Mouse (Mus musculus): ENCODE data around the gene Slc25a28.

The Slc25a28 gene

GRCm38 (mm10) chr19:43674730-43675524 lies at the start of gene Slc25a28:
Gene Slc25a28, minus strand, starts transcription at chr19:43674881.
- peak; percentile 98 for DNase-seq

DNA sequence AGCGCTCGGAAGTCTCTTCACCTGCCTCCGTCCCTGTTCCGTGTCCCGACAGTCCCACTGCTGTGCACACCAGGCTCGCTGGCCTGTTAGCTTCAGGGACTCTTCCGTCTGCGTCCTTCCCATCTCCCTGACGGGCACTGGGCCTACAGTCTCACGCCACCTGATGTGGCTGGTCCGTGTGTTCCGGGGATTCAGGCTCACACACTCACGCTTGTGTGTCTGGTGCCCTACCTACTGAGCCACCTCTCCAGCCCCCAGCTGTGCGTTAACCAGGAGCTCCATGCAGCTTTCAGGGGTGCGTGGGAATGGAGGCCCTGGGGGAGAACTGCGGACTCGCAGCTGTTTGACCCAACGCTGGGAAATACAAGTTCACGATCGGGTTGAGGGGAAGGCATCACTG lies 49.5 kb upstream of the Slc25a28 start:
- no peak for DNase-seq

GRCm38 (mm10) chr19:43723501-43723900 lies 48.8 kb upstream of the Slc25a28 start:
- no peak for DNase-seq

GRCm38 (mm10) chr19:43722891-43723290 lies 48.2 kb upstream of the Slc25a28 start:
- DNase-seq = no peak

- DNase-seq = no peak
Measured at GRCm38 (mm10) chr19:43720061-43720460, 45.4 kb upstream of the Slc25a28 start.

DNA sequence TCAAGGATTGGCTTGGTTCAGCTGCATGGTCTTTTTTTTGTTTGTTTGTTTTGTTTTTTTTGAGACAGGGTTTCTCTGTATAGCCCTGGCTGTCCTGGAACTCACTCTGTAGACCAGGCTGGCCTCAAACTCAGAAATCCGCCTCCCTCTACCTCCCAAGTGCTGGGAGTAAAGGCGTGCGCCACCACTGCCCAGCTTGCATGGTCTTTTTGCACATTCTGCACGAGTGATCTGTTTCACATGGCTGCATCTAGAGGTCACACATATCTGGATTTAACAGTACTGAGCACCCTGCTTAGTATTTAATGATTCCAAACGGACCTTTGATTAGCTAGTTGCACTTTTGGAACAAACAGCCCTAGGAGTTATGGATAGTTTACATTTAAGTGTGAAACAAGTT lies 37.3 kb upstream of the Slc25a28 start:
- DNase-seq = no peak

DNA sequence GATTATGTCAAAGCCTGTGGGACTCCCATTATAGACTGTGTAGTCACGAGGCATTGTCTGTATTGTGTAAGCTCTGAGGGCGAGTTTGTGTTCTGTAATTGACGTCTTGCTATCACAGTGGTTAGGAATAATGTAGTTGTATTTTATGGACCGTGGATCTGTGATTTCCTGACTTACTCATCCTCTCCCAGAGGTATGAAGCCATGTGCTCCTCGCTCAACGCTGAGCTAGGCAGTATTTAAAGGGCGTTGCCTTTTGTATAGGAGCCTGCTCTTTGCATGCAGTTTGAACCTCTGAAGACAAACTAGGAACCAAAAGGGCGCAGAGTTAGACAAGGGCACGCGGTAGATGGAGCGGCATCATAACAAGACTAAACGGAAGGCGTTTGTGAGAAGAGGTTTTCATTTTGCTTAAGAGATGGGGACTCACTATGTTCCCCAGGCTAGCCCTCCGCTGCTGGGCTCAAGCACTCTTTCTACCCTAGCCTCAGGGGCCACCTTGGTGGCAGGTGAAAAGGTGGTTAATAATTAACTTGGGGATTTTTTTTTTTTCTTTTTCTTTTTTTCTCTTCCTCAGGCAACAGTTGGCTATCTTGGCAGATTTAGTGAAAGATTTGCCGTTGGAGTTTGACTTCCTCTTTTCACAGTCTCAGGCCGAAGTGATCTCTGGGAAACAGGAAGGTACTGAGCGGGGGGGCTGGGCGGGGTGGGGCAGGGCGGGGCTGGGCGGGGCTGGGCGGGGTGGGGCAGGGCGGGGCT lies 36.7 kb upstream of the Slc25a28 start:
- DNase-seq = no peak

- DNase-seq = no peak
Measured at GRCm38 (mm10) chr19:43709317-43709716, 34.6 kb upstream of the Slc25a28 start.

- no peak for DNase-seq
Measured at GRCm38 (mm10) chr19:43708206-43708605, 33.5 kb upstream of the Slc25a28 start.

GRCm38 (mm10) chr19:43704787-43705497 lies 30.3 kb upstream of the Slc25a28 start:
- DNase-seq = no peak

DNA sequence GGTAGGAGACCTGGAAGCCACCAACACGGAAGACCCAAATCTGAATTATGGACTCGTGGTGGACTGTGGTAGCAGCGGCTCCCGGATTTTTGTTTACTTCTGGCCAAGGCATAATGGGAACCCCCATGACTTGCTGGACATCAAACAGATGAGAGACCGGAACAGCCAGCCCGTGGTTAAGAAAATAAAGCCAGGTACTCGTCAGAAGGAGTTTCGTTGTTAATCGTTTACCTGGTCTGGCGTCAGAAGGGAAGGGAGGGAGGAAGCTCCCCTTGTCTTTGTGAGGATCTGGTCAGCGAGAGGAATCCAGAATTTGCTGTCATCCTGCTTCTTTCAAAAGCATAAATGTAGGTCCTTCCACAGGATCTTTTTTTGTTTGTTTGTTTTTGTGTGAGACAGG lies 29.5 kb upstream of the Slc25a28 start:
- no peak for DNase-seq

GRCm38 (mm10) chr19:43699763-43700155 lies 25.1 kb upstream of the Slc25a28 start:
- DNase-seq = no peak

DNA sequence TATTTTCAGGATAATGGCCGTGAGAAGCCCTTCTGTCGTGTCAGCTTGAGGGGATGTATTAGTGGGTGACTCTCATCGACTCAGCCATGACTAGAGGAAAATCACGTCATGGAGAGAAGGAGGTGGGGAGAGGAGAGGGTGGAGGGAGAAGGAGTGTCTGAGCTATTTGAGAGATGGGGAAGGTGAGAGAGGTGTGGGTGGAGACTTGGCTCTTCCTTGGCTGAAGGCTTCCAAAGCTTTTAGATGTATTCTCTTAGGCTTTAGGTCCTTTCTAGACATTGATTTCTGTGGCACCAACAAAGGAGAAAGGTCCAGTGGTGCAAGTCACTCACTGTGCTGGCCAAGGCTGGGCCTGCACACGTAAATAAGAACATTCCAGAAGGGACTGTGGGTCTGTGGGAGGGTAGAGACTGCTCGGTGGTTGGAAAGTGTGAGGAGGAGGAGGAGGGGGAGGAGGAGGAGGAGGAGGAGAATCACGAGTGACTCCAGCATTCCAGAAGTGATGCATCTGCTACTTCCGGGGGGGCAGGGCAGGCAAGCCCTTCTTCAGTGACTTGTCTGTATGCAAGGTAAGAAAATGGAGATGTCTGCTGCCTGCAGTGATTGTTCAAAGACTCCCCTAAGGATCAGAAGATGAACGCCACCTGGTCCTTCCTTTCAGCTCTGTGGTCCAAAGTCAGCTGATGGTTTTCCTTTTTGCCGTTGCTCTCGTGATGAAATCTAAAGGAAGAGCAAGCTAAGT lies 24.5 kb upstream of the Slc25a28 start:
- no peak for DNase-seq

- no peak for DNase-seq
Measured at GRCm38 (mm10) chr19:43697666-43698370, 23.1 kb upstream of the Slc25a28 start.

DNA sequence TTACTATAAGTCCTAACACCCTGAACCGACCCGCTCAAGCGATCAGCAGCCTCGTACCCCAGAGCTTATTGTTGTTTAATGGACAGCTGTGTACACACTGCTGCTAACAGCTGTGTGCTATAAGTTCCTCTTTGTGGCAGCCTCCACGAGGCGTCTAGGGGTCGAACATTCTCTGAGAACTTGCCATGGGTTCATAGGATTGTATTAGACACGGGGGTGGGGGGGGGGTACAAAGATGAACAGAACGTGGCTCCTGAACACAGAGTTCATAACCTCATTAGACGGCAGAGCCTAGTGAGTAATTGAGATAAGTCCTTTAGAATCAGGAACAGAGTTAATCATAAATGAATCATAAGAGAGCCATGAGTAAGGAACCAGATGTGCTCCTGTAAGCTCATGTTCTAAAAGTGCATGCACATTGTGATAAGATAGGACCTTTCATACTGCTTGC lies 20.9 kb upstream of the Slc25a28 start:
- DNase-seq = no peak

DNA sequence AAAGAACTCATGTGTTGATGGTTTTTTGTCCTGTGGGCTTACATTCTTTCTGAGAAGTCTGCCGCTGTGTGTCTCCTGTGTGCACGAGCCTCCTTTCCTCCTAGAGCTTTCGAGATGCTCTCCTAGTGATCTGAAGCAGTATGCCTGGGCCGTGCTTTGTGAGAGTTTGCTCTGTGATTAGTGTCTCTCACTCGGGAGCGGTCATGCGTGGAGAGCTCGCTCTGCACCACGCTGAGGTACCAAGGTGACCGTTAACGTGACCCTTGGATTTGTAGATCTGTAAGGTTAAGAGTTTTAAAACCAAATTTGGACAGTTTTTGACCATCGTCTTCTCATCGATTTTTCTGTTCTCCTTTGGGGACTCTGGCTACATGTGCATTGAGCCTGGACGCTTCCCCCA lies 18.1 kb upstream of the Slc25a28 start:
- DNase-seq = no peak

DNA sequence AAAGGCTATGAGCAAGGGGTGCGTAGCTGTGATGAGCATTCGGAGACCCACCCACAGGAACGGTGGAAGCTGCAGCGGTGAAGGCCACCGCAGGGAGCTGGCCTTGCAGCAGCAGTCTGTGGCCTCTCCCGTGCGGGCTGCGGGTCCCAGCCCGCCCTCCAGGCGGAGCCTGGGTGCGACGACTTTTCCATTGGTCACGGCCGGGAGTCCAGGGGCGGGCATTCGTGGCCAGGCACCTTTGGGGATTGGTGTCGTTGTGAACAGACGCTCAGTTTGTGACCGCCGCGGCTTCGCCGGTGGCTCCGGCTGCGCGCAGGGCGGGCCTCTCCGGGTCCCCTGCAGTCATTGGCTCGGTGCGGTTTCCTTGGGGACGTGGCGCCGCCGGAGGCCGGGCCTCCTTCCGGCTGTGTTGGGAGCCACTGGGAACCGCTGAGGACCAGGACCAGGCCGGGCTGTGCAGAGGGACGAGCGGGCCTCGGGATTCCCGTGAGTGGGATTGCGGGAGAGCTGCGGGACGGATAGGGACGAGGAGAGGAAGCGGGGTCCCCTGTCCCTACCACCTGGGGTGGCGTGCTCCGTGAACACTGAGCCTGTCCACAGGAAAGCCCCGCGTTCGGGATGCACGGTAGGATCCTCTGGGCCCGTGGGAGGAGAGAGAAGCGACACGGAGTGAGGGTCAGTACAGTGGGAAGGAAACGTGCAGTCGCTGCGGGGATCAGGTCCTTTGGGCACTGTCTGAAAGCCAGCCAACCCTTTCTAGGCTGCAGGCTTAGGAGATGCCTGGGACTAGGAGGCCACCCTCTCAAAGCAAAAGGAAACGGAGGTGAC lies 15.0 kb upstream of the Slc25a28 start, which contains the start of gene Entpd7:
Gene Entpd7, plus strand, starts transcription at position 254 of the 828 bp plus-strand sequence.
- DNase-seq = peak; percentile 95

GRCm38 (mm10) chr19:43681541-43681940 lies 6.9 kb upstream of the Slc25a28 start:
- no peak for DNase-seq

- DNase-seq = no peak
Measured at GRCm38 (mm10) chr19:43679474-43679981, 4.8 kb upstream of the Slc25a28 start.

GRCm38 (mm10) chr19:43678467-43679003 lies 3.9 kb upstream of the Slc25a28 start:
- no peak for DNase-seq

All from lung, postnatal 14 days (tissue).